Mouse (Mus musculus): ENCODE data around the gene AI182371. TPM values are rescaled to one million over a fixed set of nuclear protein-coding genes. Genes with fewer than 3 reads are reported as not detected.

AI182371 gene
- total and polyA plus RNA-seq, 2 experiments from 2014 or later = 0.19 to 0.93 TPM

GRCm38 (mm10) chr2:35131991-35132661 is 30.8 kb upstream of the AI182371 start:
- 0 out of 2 replicates have a peak overlapping the region, but pooled peaks have one; percentile 19 for H3K9ac ChIP-seq (replicated peaks; ENCODE audit: low read length, poor library complexity, severe bottlenecking)
- H3K27ac ChIP-seq (ENCODE audit: low read depth, low read length) = no peak overlapping the region
- peaks cover 8% of the 10 kb centered on the region; the same call in 1 of the 2 replicates for H3K36me3 ChIP-seq (ENCODE audit: insufficient read depth, low read length)
- H3K9me3 ChIP-seq (ENCODE audit: low read length) = no peaks in the 10 kb centered on the region
- H3K4me2 ChIP-seq (ENCODE audit: low read depth, low read length, poor library complexity, severe bottlenecking) = peak overlapping the region; percentile 47
- 2% methylated on average over 21 of the region's 21 CpGs for WGBS
- peak; percentile 50 for TF ChIP-seq CTCF (IDR thresholded peaks at IDR 0.05)
- no peaks in the 10 kb centered on the region for H3K27me3 ChIP-seq (ENCODE audit: insufficient read depth, low read length)
- ATAC-seq (ENCODE audit: low FRiP score) = peak; percentile 95
- 0 out of 2 replicates have a peak, but pooled peaks cover 3% of the 10 kb centered on the region for H3K4me1 ChIP-seq (ENCODE audit: insufficient read depth, low read length)
- peak overlapping the region; percentile 33 for H3K4me3 ChIP-seq (ENCODE audit: low read depth, low read length)
- DNase-seq (ENCODE audit: low spot score) = peak; percentile 95

- no peak for TF ChIP-seq CTCF (IDR thresholded peaks at IDR 0.05)
- DNase-seq (ENCODE audit: low spot score) = no peak
- peak overlapping the region; percentile 47 for H3K4me2 ChIP-seq (ENCODE audit: low read depth, low read length, poor library complexity, severe bottlenecking)
- H3K4me3 ChIP-seq (ENCODE audit: low read depth, low read length) = peak overlapping the region; percentile 33
- no peak overlapping the region for H3K9ac ChIP-seq (replicated peaks; ENCODE audit: low read length, poor library complexity, severe bottlenecking)
- H3K9me3 ChIP-seq (ENCODE audit: low read length) = no peaks in the 10 kb centered on the region
- peaks cover 5% of the 10 kb centered on the region; the same call in 1 of the 2 replicates for H3K36me3 ChIP-seq (ENCODE audit: insufficient read depth, low read length)
- no peak overlapping the region for H3K27ac ChIP-seq (ENCODE audit: low read depth, low read length)
- 0 out of 2 replicates have a peak, but pooled peaks cover 3% of the 10 kb centered on the region for H3K4me1 ChIP-seq (ENCODE audit: insufficient read depth, low read length)
- ATAC-seq (ENCODE audit: low FRiP score) = no peak
- H3K27me3 ChIP-seq (ENCODE audit: insufficient read depth, low read length) = no peaks in the 10 kb centered on the region
Measured at GRCm38 (mm10) chr2:35131491-35131890, 30.1 kb upstream of the AI182371 start.

GRCm38 (mm10) chr2:35124716-35125115 is 23.4 kb upstream of the AI182371 start:
- peak; percentile 52 for TF ChIP-seq CTCF (IDR thresholded peaks at IDR 0.05)
- H3K4me3 ChIP-seq (ENCODE audit: low read depth, low read length) = no peak overlapping the region
- H3K4me1 ChIP-seq (ENCODE audit: insufficient read depth, low read length) = no peaks in the 10 kb centered on the region
- ATAC-seq (ENCODE audit: low FRiP score) (no peak), DNase-seq (ENCODE audit: low spot score) (peak; percentile 22)
- no peak overlapping the region for H3K27ac ChIP-seq (ENCODE audit: low read depth, low read length)
- no peaks in the 10 kb centered on the region for H3K27me3 ChIP-seq (ENCODE audit: insufficient read depth, low read length)
- H3K9me3 ChIP-seq (ENCODE audit: low read length) = no peaks in the 10 kb centered on the region
- no peak overlapping the region for H3K9ac ChIP-seq (replicated peaks; ENCODE audit: low read length, poor library complexity, severe bottlenecking)
- H3K4me2 ChIP-seq (ENCODE audit: low read depth, low read length, poor library complexity, severe bottlenecking) = no peak overlapping the region
- 63% methylated on average over 7 of the region's 7 CpGs for WGBS
- peaks cover 16% of the 10 kb centered on the region for H3K36me3 ChIP-seq (ENCODE audit: insufficient read depth, low read length)

GRCm38 (mm10) chr2:35110521-35110920 is 9.2 kb upstream of the AI182371 start:
- TF ChIP-seq CTCF (IDR thresholded peaks at IDR 0.05) = no peak
- ATAC-seq (ENCODE audit: low FRiP score) = no peak
- Histone ChIP-seq H3K4me3 (ENCODE audit: low read depth, low read length) (no peak overlapping the region), H3K36me3 (ENCODE audit: insufficient read depth, low read length) (no peaks in the 10 kb centered on the region), H3K9me3 (ENCODE audit: low read length) (no peaks in the 10 kb centered on the region), H3K9ac (replicated peaks; ENCODE audit: low read length, poor library complexity, severe bottlenecking) (no peak overlapping the region), H3K4me1 (ENCODE audit: insufficient read depth, low read length) (peaks cover 5% of the 10 kb centered on the region; the same call in 1 of the 2 replicates), H3K4me2 (ENCODE audit: low read depth, low read length, poor library complexity, severe bottlenecking) (no peak overlapping the region; the same call in 1 of the 2 replicates), H3K27ac (ENCODE audit: low read depth, low read length) (no peak overlapping the region), H3K27me3 (ENCODE audit: insufficient read depth, low read length) (no peaks in the 10 kb centered on the region)
- no peak for DNase-seq (ENCODE audit: low spot score)
- 81% methylated on average over 2 of the region's 2 CpGs for WGBS

- H3K9ac ChIP-seq (replicated peaks; ENCODE audit: low read length, poor library complexity, severe bottlenecking) = peak overlapping the region; percentile 91
- H3K4me1 ChIP-seq (ENCODE audit: insufficient read depth, low read length) = peaks cover 5% of the 10 kb centered on the region; the same call in 1 of the 2 replicates
- H3K4me2 ChIP-seq (ENCODE audit: low read depth, low read length, poor library complexity, severe bottlenecking) = peak overlapping the region; percentile 72
- H3K4me3 ChIP-seq (ENCODE audit: low read depth, low read length) = peak overlapping the region; percentile 69
- no peaks in the 10 kb centered on the region for H3K9me3 ChIP-seq (ENCODE audit: low read length)
- 1% methylated on average over 13 of the region's 13 CpGs for WGBS
- no peaks in the 10 kb centered on the region for H3K27me3 ChIP-seq (ENCODE audit: insufficient read depth, low read length)
- ATAC-seq (ENCODE audit: low FRiP score) (peak; percentile 32; the same call in 1 of the 2 replicates), DNase-seq (ENCODE audit: low spot score) (no peak)
- peak overlapping the region; percentile 69; the same call in 1 of the 2 replicates for H3K27ac ChIP-seq (ENCODE audit: low read depth, low read length)
- no peak for TF ChIP-seq CTCF (IDR thresholded peaks at IDR 0.05)
- H3K36me3 ChIP-seq (ENCODE audit: insufficient read depth, low read length) = no peaks in the 10 kb centered on the region
Measured at GRCm38 (mm10) chr2:35109924-35110304, 8.6 kb upstream of the AI182371 start.

Measured in midbrain, postnatal 0 days (tissue).